Mouse (Mus musculus) cerebellum, adult 2 months (tissue): ENCODE results near the gene Xaf1.

Experiments
- CTCF ChIP-seq: fragments of 200-500 bp; IDR thresholded peaks from 2 replicates; pipeline ENCODE4 v1.5.1; 2011; ENCODE audit warnings: low read depth, mild to moderate bottlenecking, control low read depth, low read length, moderate library complexity, borderline replicate concordance; ENCODE audit not compliant: insufficient read depth
- POLR2A ChIP-seq: fragments of 200-500 bp; IDR thresholded peaks from 2 replicates; pipeline ENCODE4 v1.6.1; 2011; ENCODE audit warnings: low read length, control low read depth, borderline replicate concordance; ENCODE audit not compliant: insufficient read depth

DNA sequence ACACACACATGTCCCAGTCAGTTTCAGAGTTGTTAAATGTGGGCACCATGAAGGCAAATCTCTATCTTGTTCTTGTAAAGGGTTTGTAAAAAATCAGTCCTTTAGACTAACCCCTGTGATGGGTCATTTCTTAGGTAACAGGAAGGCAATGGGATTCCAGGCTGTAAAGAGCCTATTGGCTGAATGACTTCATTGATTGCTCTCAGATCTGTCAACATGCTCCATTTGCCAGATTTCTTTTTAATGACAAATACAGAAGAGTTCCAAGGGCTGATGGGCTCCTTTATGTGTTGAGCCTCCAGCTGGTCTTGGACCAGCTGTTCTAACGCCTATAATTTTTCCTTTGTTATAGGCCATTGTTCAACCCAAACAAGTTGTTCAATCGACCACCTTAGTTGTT lies 8.3 kb upstream of the Xaf1 start:
- TF ChIP-seq CTCF (no peak), POLR2A (no peak)
